Mouse (Mus musculus): ENCODE measurements at regions not wholly inside any gene's neighbourhood (a gene's known extent, or its start where the extent isn't known, plus 50 kb on each side); places are given as distances from the start of the nearest gene placed in this dataset.

DNA sequence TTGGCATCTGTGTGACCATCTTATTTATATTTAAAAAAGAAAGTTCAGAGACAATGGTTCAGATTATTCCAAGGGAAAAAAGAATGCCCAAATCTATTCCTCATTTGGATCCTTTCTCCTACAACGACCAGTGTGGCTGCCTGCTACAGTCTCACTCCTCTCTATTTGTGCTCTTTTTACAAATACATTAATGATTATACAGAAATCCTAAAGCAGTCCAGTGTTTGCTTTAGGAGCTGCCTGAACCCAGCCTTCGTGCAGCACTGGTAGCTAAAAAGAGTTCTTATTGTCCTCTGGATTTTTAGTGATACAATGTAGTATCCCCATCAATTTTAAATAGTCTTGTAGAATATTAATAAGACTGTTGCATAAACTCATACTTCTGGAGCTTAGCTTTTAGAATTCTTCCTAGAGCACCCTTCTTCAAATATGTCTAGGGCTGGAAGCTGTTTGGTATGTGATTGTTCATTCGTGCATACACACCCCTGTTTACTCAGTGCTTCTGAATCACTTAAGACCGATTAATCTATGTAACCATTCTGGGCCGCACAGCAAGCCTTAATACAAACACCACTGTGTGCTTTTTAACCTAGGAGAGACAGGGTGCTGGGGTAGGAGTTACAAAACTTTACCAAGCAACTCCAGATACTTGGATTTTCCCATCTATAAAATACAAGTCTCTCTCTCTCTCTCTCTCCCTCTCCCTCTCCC is 69.0 kb upstream of the Magi3 start:
- TF ChIP-seq POLR2A (IDR thresholded peaks at IDR 0.05; ENCODE audit: control insufficient read depth, extremely low read depth, insufficient read depth, low read length, poor library complexity) (no peak), CTCF (IDR thresholded peaks at IDR 0.05; ENCODE audit: borderline replicate concordance, control insufficient read depth, extremely low read depth, insufficient read depth, low read length, poor library complexity) (no peak)

Measured in thymus, adult 2 months (tissue).